Mouse (Mus musculus): ENCODE measurements around the gene Fgfr1op2. TPM values are rescaled to one million over a fixed set of nuclear protein-coding genes. Genes with fewer than 3 reads are reported as not detected.
A peak's percentile ranks its signal among the peaks of the same experiment; 100 is the strongest.

Gene Fgfr1op2
- 85.1 and 91.3 TPM in 2 replicates for polyA plus RNA-seq (2016; fragmentation: Nextera tagmentation; extraction: Ambion mirVana)

DNA sequence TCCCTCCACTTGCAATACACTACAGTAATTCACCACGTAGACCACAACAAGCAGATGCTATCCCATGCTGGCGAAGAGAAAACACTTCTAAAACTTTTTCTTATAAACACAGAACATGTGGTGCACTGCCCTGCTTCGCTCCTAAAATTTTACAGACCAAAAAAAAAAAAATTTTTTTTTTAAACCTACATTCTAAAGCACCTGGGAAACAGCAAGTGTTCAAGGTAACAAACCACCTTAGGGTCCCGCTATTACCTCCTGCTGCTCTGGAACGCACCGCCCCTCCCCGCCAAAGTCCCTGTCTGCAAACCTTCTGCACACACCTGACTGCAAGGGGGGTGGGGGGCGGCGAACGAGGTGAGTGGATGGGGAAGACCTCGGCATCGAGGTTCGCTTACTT, at the start of gene Fgfr1op2:
Fgfr1op2 (plus strand) TSS at position 301 of the 400 bp plus-strand sequence.
- WGBS = 1% methylated on average over 13 of the region's 13 CpGs
- no peaks in the 10 kb centered on the region for H3K27me3 ChIP-seq (ENCODE audit: insufficient read depth, poor library complexity, severe bottlenecking)
- DNase-seq (ENCODE audit: low spot score) = no peak
- H3K9me3 ChIP-seq = no peaks in the 10 kb centered on the region
- 0 out of 2 replicates have a peak, but pooled peaks cover 3% of the 10 kb centered on the region for H3K36me3 ChIP-seq
- H3K27ac ChIP-seq = peak within 1 kb of the TSS; percentile 98
- H3K4me3 ChIP-seq = peak within 1 kb of the TSS; percentile 99
- H3K4me1 ChIP-seq = peaks cover 24% of the 10 kb centered on the region

DNA sequence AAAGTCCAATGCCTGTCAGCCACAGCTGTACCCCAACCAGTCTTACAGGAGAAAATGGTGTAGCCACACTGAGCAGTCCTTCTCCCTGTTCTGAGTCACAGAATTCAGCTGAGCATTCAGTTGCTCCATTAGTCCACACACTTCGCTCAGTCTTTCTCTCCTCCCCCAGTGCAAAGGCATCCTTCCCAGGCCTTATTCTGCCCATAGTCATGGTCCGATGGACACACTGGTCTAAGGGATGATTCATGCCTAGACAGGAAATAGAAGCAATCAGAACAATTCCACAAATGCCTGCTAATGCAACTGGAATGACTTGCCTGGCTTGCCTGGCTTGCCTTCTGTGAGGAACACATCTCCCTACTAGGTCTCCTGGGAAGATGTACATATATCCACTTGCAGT, 49.5 kb upstream of the Fgfr1op2 start:
- H3K27me3 ChIP-seq (ENCODE audit: insufficient read depth, poor library complexity, severe bottlenecking) = no peaks in the 10 kb centered on the region
- 71% methylated on average over 2 of the region's 2 CpGs for WGBS
- no peaks in the 10 kb centered on the region for H3K9me3 ChIP-seq
- DNase-seq (ENCODE audit: low spot score) = no peak
- H3K27ac ChIP-seq = no peak overlapping the region
- H3K4me1 ChIP-seq = peaks cover 6% of the 10 kb centered on the region; the same call in 1 of the 2 replicates
- H3K4me3 ChIP-seq = no peak overlapping the region
- H3K36me3 ChIP-seq = no peaks in the 10 kb centered on the region

DNA sequence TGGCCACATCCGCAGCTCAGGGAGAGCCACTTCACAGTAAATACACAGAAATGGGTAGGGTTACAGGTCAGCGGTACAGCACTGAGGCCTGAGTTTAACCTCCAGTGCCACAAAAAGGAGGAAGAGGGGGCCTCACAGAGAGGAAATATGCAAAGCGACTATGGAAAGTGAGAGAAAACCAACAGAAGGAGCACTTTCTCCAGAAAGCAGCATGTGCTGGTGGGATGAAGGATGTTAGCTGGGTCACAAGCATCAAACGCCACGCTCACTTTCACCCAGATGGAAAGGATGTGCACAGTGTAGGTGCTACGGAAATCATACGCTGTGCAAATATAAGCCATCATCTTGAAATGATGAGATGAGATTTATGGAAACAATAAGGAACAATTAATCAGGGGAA, 46.6 kb upstream of the Fgfr1op2 start:
- Histone ChIP-seq H3K27me3 (ENCODE audit: insufficient read depth, poor library complexity, severe bottlenecking) (no peaks in the 10 kb centered on the region), H3K4me3 (no peak overlapping the region), H3K27ac (peak overlapping the region; percentile 62), H3K36me3 (no peaks in the 10 kb centered on the region), H3K9me3 (no peaks in the 10 kb centered on the region), H3K4me1 (peaks cover 6% of the 10 kb centered on the region; the same call in 1 of the 2 replicates)
- 52% methylated on average over 7 of the region's 7 CpGs for WGBS
- DNase-seq (ENCODE audit: low spot score) = no peak

DNA sequence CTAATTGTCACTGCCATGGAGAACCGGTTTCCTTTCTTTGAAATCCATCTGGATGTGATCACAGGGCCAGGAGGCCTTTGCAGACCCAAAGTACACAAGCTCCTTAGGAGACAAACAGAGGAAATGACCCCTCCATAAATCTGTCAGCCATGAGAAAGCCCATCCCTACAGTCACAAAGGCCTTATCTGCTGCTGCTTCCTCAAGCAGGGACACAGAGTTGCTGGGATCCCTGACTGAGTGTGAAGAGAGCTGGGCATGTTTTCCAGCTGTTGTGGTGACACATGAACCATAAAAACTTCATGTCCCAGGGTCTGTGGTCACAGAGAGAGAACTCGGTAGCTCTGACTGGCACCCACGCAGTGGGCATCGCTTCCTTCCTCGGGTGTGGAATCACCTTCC, 46.2 kb upstream of the Fgfr1op2 start:
- peak; percentile 80 for DNase-seq (ENCODE audit: low spot score)
- H3K27ac ChIP-seq = peak overlapping the region; percentile 62; the same call in 1 of the 2 replicates
- peaks cover 6% of the 10 kb centered on the region; the same call in 1 of the 2 replicates for H3K4me1 ChIP-seq
- WGBS = 45% methylated on average over 5 of the region's 5 CpGs
- no peaks in the 10 kb centered on the region for H3K27me3 ChIP-seq (ENCODE audit: insufficient read depth, poor library complexity, severe bottlenecking)
- H3K36me3 ChIP-seq = no peaks in the 10 kb centered on the region
- no peaks in the 10 kb centered on the region for H3K9me3 ChIP-seq
- H3K4me3 ChIP-seq = no peak overlapping the region

DNA sequence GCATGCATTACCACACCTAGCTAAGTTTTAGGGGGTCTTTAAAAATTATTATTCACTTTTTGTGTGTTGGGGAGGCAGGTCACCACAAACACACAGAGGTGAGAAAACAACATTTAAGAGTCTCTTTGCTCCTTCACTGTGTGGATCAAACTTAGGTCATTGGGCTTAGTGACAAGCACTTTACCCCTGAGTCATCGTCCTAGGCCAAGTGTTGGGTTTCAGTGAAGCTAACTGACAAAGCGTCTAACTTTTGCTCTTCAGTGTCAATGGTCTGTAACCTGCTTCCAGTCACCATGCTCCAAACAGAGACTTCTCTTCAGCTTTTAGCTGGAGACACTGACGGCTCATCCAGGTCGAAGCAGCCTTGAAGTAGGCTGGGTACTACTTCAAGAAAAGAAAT, 43.9 kb upstream of the Fgfr1op2 start:
- peaks cover 11% of the 10 kb centered on the region for H3K4me1 ChIP-seq
- no peak overlapping the region for H3K27ac ChIP-seq
- no peaks in the 10 kb centered on the region for H3K27me3 ChIP-seq (ENCODE audit: insufficient read depth, poor library complexity, severe bottlenecking)
- 80% methylated on average over 4 of the region's 4 CpGs for WGBS
- no peaks in the 10 kb centered on the region for H3K9me3 ChIP-seq
- no peak overlapping the region for H3K4me3 ChIP-seq
- DNase-seq (ENCODE audit: low spot score) = no peak
- no peaks in the 10 kb centered on the region for H3K36me3 ChIP-seq

DNA sequence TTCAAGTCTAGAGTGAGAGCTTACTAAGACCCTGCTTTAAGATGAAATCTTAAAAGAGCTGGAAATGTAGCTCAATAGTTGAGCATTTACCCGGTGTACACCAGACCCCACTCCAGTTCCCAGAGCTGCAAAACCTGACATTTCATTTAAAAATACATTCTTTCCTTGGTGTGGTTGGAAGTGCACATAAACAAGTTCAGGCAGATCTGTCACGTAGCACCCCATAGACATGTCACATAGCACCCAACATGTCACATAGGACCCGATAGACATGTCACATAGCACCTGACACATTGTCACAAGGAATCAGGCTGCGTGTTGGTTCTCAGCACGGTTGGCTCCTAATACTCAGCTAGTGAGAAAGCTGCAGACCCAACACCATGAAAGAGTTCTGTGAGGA, 41.5 kb upstream of the Fgfr1op2 start:
- no peaks in the 10 kb centered on the region for H3K27me3 ChIP-seq (ENCODE audit: insufficient read depth, poor library complexity, severe bottlenecking)
- no peak overlapping the region for H3K27ac ChIP-seq
- H3K4me1 ChIP-seq = peaks cover 15% of the 10 kb centered on the region
- H3K9me3 ChIP-seq = no peaks in the 10 kb centered on the region
- DNase-seq (ENCODE audit: low spot score) = no peak
- WGBS = 88% methylated on average over 5 of the region's 5 CpGs
- no peak overlapping the region for H3K4me3 ChIP-seq
- H3K36me3 ChIP-seq = no peaks in the 10 kb centered on the region

DNA sequence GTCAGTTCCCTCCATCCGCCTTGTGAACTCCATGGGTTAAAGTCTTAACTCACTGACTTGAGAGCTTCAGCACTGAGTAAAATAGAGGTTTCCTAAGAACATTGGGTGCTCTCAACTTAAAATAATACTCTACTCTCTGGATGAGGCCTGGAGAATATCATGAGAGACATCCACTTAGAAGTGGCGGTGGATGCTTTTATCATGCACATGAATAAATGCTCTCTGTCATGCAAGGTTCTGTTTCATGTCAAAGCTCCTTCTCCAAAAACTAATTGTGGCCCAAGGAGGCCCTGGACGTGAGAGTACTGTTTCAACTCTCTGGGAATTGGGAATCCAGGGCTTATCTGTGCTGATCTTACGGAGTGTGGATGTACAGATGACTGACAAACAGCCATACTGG, 39.9 kb upstream of the Fgfr1op2 start:
- 47% methylated on average over 4 of the region's 4 CpGs for WGBS
- Histone ChIP-seq H3K27me3 (ENCODE audit: insufficient read depth, poor library complexity, severe bottlenecking) (no peaks in the 10 kb centered on the region), H3K4me3 (no peak overlapping the region), H3K36me3 (no peaks in the 10 kb centered on the region), H3K9me3 (no peaks in the 10 kb centered on the region), H3K27ac (peak overlapping the region; percentile 63; the same call in 1 of the 2 replicates), H3K4me1 (peaks cover 11% of the 10 kb centered on the region)
- DNase-seq (ENCODE audit: low spot score) = no peak

DNA sequence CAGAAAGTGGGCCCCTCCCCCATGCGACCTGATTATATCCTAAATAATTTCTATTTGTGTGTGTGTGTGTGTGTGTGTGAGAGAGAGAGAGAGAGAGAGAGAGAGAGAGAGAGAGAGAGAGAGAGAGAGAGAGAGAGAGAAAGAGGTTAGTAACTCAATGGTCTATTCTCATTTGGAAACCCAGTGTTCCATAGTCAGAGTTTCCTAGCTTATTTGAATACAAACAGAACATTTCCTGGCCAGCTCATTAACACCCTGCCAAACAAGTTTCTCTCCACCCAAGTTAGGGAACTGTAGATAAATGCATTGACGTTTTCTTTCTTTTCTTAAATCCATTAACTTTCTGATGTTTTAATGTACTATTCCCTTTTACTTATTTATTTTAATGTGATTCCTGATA, 38.9 kb upstream of the Fgfr1op2 start:
- H3K27ac ChIP-seq = peak overlapping the region; percentile 69; the same call in 1 of the 2 replicates
- peaks cover 11% of the 10 kb centered on the region for H3K4me1 ChIP-seq
- no peak overlapping the region for H3K4me3 ChIP-seq
- no peaks in the 10 kb centered on the region for H3K9me3 ChIP-seq
- 51% methylated on average over 2 of the region's 2 CpGs for WGBS
- DNase-seq (ENCODE audit: low spot score) = no peak
- no peaks in the 10 kb centered on the region for H3K27me3 ChIP-seq (ENCODE audit: insufficient read depth, poor library complexity, severe bottlenecking)
- H3K36me3 ChIP-seq = no peaks in the 10 kb centered on the region

DNA sequence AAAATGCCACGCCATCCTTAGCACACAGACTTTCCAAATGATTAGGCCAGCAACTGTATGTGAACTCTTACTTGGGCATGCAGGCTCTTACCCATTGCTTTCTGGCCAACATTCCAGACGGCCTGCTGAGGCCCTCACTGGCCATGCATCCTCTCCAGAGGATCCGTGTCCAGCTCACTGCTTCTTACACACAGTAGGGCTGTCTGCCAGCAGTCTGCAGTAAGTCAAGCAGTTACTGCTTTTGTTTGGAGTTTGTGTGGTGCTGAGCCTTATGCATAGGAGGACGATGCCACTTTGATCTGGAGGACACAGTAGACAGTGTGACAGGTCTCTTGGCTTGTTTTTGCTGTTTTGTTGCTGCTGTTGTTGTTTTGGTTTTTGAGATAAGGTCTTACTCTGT, 38.3 kb upstream of the Fgfr1op2 start:
- Histone ChIP-seq H3K27me3 (ENCODE audit: insufficient read depth, poor library complexity, severe bottlenecking) (no peaks in the 10 kb centered on the region), H3K4me1 (peaks cover 11% of the 10 kb centered on the region), H3K27ac (peak overlapping the region; percentile 69; the same call in 1 of the 2 replicates), H3K36me3 (no peaks in the 10 kb centered on the region), H3K9me3 (no peaks in the 10 kb centered on the region), H3K4me3 (no peak overlapping the region)
- DNase-seq (ENCODE audit: low spot score) = no peak
- 46% methylated on average over 4 of the region's 4 CpGs for WGBS

DNA sequence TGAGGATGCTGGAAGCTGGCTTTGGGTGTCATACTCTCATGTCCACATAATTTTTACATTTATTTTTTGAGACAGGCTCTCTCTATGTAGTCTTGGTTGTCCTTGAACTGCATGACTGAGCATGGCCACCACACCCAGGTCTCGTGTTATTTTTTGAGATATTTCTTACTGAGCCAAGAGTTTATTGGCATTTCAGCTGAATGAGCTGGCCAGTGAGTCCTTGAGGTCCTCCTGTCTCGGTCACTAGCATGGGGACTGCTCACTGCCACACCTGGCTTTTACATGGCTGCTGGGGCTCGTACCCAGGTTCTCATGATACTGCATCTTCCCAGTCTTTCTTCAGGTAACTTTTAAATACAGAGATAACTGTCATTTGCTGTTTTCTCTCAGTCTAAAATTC, 36.6 kb upstream of the Fgfr1op2 start:
- H3K4me1 ChIP-seq = peaks cover 17% of the 10 kb centered on the region
- no peak overlapping the region for H3K4me3 ChIP-seq
- no peak overlapping the region for H3K27ac ChIP-seq
- no peaks in the 10 kb centered on the region for H3K36me3 ChIP-seq
- no peak for DNase-seq (ENCODE audit: low spot score)
- H3K27me3 ChIP-seq (ENCODE audit: insufficient read depth, poor library complexity, severe bottlenecking) = no peaks in the 10 kb centered on the region
- H3K9me3 ChIP-seq = no peaks in the 10 kb centered on the region
- 79% methylated on average over 3 of the region's 3 CpGs for WGBS

DNA sequence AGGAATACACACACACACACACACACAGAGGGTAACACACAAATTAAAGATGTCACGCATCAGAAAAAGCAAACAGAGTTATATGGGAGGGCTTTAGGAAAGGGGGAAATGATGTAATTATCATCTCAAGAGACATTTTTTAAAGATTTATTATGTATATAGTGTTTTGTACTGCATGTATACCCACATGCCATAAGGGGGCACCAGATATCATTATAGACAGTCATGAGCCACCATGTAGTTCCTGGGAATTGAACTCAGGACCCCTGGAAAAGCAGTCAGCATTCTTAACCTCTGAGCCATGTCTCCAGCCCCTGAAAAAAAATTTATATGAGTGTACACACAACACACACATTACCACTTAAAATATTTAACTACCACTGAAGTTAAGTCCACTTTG, 32.4 kb upstream of the Fgfr1op2 start:
- Histone ChIP-seq H3K27ac (peak overlapping the region; percentile 26; the same call in 1 of the 2 replicates), H3K36me3 (peaks cover 35% of the 10 kb centered on the region), H3K9me3 (no peaks in the 10 kb centered on the region), H3K27me3 (ENCODE audit: insufficient read depth, poor library complexity, severe bottlenecking) (no peaks in the 10 kb centered on the region), H3K4me1 (peaks cover 11% of the 10 kb centered on the region; the same call in 1 of the 2 replicates), H3K4me3 (no peak overlapping the region)
- WGBS = 97% methylated on average over 1 of the region's 1 CpGs
- no peak for DNase-seq (ENCODE audit: low spot score)

DNA sequence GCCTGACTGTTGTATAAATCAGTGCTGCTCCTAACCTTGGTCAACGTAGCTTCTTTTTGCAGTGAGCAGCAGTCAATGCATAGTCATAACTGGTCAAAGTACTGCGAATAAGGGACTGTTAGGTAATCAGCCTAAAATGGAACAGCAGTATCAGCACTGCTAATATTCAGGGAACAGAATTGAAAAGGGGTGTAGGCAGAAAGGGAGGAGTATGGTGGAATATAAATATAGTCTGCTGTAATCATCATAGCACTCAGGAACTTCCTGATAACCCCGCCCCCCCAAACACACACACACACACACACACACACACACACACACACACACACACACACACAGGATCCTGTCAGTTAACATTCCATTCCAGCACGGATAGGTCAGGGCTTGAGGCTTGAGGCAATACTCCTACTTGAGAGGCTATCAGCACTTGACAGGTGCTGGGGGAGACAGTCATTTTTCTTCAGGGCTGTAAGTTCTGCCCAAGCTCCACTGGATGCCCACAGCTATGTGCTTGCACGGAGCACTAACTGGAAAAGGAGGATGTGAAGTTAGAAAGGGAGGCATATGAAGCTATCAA, 31.6 kb upstream of the Fgfr1op2 start:
- no peaks in the 10 kb centered on the region for H3K9me3 ChIP-seq
- 56% methylated on average over 5 of the region's 5 CpGs for WGBS

DNA sequence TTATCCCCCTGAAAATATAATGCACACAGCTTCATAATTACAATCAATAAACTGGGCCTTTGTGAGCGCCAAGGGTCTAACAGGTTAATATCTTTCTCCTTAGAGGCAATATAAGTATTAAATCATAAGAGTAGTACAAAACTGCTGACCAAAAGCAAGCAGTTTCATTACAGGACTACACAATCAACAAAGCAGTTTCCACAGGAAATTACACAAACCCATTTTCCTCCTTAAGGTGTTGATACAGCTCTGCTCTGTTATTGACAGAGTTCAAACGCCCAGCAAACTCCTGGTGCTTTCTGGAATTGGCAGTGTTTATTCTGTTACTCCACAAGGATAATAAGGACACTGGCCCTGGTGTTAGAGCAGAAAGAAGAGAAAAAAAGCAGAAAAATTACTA, 26.6 kb upstream of the Fgfr1op2 start:
- Histone ChIP-seq H3K4me3 (no peak overlapping the region), H3K36me3 (peaks cover 92% of the 10 kb centered on the region), H3K4me1 (0 out of 2 replicates have a peak, but pooled peaks cover 5% of the 10 kb centered on the region), H3K9me3 (no peaks in the 10 kb centered on the region), H3K27me3 (ENCODE audit: insufficient read depth, poor library complexity, severe bottlenecking) (no peaks in the 10 kb centered on the region), H3K27ac (no peak overlapping the region)
- 80% methylated on average over 2 of the region's 2 CpGs for WGBS
- DNase-seq (ENCODE audit: low spot score) = no peak

More for the DNA sequence above, 31.6 kb upstream of the Fgfr1op2 start:
- H3K4me3 ChIP-seq = no peak overlapping the region
- peak; percentile 88 for DNase-seq (ENCODE audit: low spot score)
- peak overlapping the region; percentile 26; the same call in 1 of the 2 replicates for H3K27ac ChIP-seq
- peaks cover 42% of the 10 kb centered on the region for H3K36me3 ChIP-seq
- no peaks in the 10 kb centered on the region for H3K27me3 ChIP-seq (ENCODE audit: insufficient read depth, poor library complexity, severe bottlenecking)
- peaks cover 11% of the 10 kb centered on the region; the same call in 1 of the 2 replicates for H3K4me1 ChIP-seq

DNA sequence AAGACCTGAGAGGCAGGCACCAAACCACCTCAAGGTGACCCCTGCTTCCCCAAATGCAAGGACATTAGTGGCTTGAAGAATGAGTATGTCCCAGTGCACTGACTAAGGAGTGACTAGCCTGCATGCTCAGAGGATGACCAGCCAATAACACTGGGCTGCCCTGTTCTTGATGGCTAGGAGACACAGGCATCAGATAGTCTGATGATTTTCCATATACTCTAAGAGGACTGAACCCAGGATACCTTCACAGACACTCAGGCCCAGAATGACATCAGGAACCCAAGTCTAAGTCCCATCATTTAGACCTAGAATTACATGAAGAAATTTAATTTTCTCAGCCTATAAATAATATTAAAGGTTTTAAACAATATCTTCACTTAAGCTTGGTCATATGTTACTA, 25.7 kb upstream of the Fgfr1op2 start:
- no peak overlapping the region for H3K27ac ChIP-seq
- H3K27me3 ChIP-seq (ENCODE audit: insufficient read depth, poor library complexity, severe bottlenecking) = no peaks in the 10 kb centered on the region
- no peaks in the 10 kb centered on the region for H3K9me3 ChIP-seq
- H3K4me3 ChIP-seq = no peak overlapping the region
- peaks cover 95% of the 10 kb centered on the region for H3K36me3 ChIP-seq
- no peak for DNase-seq (ENCODE audit: low spot score)
- H3K4me1 ChIP-seq = no peaks in the 10 kb centered on the region
